ENCODE assay signal across 8 mouse cellular contexts in the genomic region with DNA sequence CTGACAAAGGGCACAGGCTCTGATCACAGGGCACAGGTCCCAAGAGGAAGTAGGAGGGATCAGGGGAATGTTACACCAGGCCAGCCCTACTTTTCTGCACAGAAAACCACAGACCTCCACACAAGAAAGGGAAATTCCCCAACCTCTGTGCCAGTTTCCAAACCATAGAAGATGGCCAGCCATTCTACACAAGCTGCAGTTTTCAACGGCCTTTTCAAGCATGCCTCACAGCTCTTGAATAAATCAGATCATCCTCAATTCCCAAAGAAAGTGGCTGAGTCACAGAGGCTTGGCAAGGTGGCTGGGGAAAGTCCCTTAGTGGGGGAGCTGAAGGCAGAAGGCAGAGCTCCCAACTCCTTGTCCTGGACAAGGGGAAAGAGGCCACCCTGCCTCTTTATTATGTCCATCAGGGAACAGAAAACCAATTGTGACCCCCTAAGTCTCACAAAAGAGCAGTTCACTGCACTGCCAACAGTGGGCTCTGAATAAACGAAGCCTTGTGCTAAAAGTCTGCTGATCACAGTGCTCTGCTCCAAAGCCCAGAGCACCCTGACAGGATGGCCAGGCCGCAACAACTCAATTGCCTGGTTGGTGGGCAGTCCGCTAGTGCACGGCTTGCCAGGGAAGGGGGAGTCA.
DNase-seq lines count a peak whose midpoint lies in the region; ATAC-seq and TF ChIP-seq lines count a peak whose summit lies in the region.

No protein-coding gene starts in this region.

- no peak for TF ChIP-seq POLR2A in kidney, adult 2 months (IDR thresholded peaks at IDR 0.05; ENCODE audit: low read depth, low read length)

- no peaks in the 10 kb centered on the region for H3K27me3 ChIP-seq in kidney, adult 2 months (replicated peaks; ENCODE audit: control insufficient read depth, insufficient read depth, low read length)

- DNase-seq in kidney, adult 2 months = no peak
- no peak for DNase-seq in kidney, adult 8-10 months
- peak; percentile 67 for DNase-seq in cerebellum, adult 9-11 months
- DNase-seq in left cerebral cortex, postnatal 4 days = peak; percentile 57
- DNase-seq in telencephalon, adult 2 months (ENCODE audit: low read depth, low spot score) = peak; percentile 52
- DNase-seq in c-Kit-positive CD71-positive TER-119-positive erythroid progenitor cells, embryonic 14.5 days (ENCODE audit: low spot score) = no peak
- DNase-seq in ovary, adult 18-20 months (ENCODE audit: low spot score) = no peak

- peak; percentile 98 for ATAC-seq in granulocyte monocyte progenitor cell, adult 5-6 weeks (replicated peaks; ENCODE audit: poor library complexity, severe bottlenecking)

- H3K36me3 ChIP-seq in kidney, adult 2 months (ENCODE audit: control insufficient read depth, insufficient read depth, low read length) = no peaks in the 10 kb centered on the region

- H3K4me3 ChIP-seq in kidney, adult 2 months (ENCODE audit: insufficient read depth, low read depth, low read length) = no peak overlapping the region

- TF ChIP-seq CTCF in kidney, adult 2 months (conservative IDR thresholded peaks at IDR 0.05; ENCODE audit: insufficient read depth, insufficient read length, low read depth, low read length) = no peak

- H3K4me1 ChIP-seq in kidney, adult 2 months (ENCODE audit: control insufficient read depth, insufficient read depth, low read length) = peaks cover 11% of the 10 kb centered on the region; the same call in 1 of the 2 replicates

- peak overlapping the region; percentile 45 for H3K27ac ChIP-seq in kidney, adult 2 months (ENCODE audit: insufficient read depth, low read depth, low read length)

- WGBS in kidney, adult 2 months = 67% methylated on average over 5 of the region's 5 CpGs

- intact Hi-C loops in left cerebral cortex, postnatal 4 days (cut with DNase I) = no loop called here

Comparison
In these comparisons a context has a peak if more than half of its experiments do, and no peak if none do; other contexts are left out.
1. DNase-seq: peak in cerebellum, adult 9-11 months (single experiment), left cerebral cortex, postnatal 4 days (single experiment) and telencephalon, adult 2 months (single experiment); none in kidney, adult 2 months (single experiment), kidney, adult 8-10 months (0 of 2), c-Kit-positive CD71-positive TER-119-positive erythroid progenitor cells, embryonic 14.5 days (single experiment) and ovary, adult 18-20 months (single experiment).